ENCODE assay signal across 25 mouse cellular contexts in genomic region chr9:75916027-75916426, GRCm38 (mm10).
DNase-seq lines count a peak whose midpoint lies in the region; ATAC-seq and TF ChIP-seq lines count a peak whose summit lies in the region.
"Had no signal": no experiment of that assay in that cellular context is flagged by ENCODE, and none has a peak within 500 bp of the region (broad histone marks: within the 10 kb centered on the region; RNA-seq: fewer than 3 reads in every experiment).

No protein-coding gene starts in this region.

- H3K36me3 ChIP-seq in lung, embryonic 14.5 days (ENCODE audit: insufficient read depth): no peaks in the 10 kb centered on the region
- no peaks in the 10 kb centered on the region for H3K36me3 ChIP-seq in lung, postnatal 0 days (ENCODE audit: insufficient read depth, low read length)
- H3K36me3 ChIP-seq in embryonic facial prominence, embryonic 14.5 days (ENCODE audit: control insufficient read depth, insufficient read depth, low read length): no peaks in the 10 kb centered on the region
- no peaks in the 10 kb centered on the region for H3K36me3 ChIP-seq in kidney, embryonic 16.5 days (ENCODE audit: insufficient read depth, low read length)
- H3K36me3 ChIP-seq: hindbrain, embryonic 15.5 days; limb, embryonic 13.5 days; liver, embryonic 12.5 days; midbrain, embryonic 15.5 days; neural tube, embryonic 13.5 days had no signal

- 0 out of 2 replicates have a peak, but pooled peaks cover 4% of the 10 kb centered on the region for H3K4me1 ChIP-seq in lung, embryonic 14.5 days (ENCODE audit: insufficient read depth)
- no peaks in the 10 kb centered on the region for H3K4me1 ChIP-seq in lung, postnatal 0 days (ENCODE audit: insufficient read depth, low read depth, low read length)
- H3K4me1 ChIP-seq in embryonic facial prominence, embryonic 14.5 days (ENCODE audit: control insufficient read depth, insufficient read depth, low read length): no peaks in the 10 kb centered on the region
- no peaks in the 10 kb centered on the region for H3K4me1 ChIP-seq in kidney, embryonic 16.5 days (ENCODE audit: insufficient read depth, low read length)
- H3K4me1 ChIP-seq: hindbrain, embryonic 15.5 days; liver, embryonic 12.5 days; midbrain, embryonic 15.5 days; neural tube, embryonic 13.5 days had no signal

- H3K27ac ChIP-seq in lung, embryonic 14.5 days (ENCODE audit: low read depth): no peak overlapping the region
- no peak overlapping the region for H3K27ac ChIP-seq in lung, postnatal 0 days (ENCODE audit: low read length)
- H3K27ac ChIP-seq in embryonic facial prominence, embryonic 14.5 days (replicated peaks; ENCODE audit: low read depth, low read length): no peak overlapping the region
- no peak overlapping the region for H3K27ac ChIP-seq in kidney, embryonic 16.5 days (ENCODE audit: low read length)
- H3K27ac ChIP-seq: hindbrain, embryonic 15.5 days; layer of hippocampus, adult 2 months; limb, embryonic 13.5 days; liver, embryonic 12.5 days; midbrain, embryonic 15.5 days; neural tube, embryonic 13.5 days had no signal

- no peaks in the 10 kb centered on the region for H3K9me3 ChIP-seq in lung, embryonic 14.5 days (ENCODE audit: low read depth, low read length)
- H3K9me3 ChIP-seq in lung, postnatal 0 days (ENCODE audit: low read length): no peaks in the 10 kb centered on the region
- no peaks in the 10 kb centered on the region for H3K9me3 ChIP-seq in embryonic facial prominence, embryonic 14.5 days (ENCODE audit: control insufficient read depth, low read length)
- H3K9me3 ChIP-seq in kidney, embryonic 16.5 days (ENCODE audit: low read length): no peaks in the 10 kb centered on the region
- H3K9me3 ChIP-seq: hindbrain, embryonic 15.5 days; limb, embryonic 13.5 days; liver, embryonic 12.5 days; midbrain, embryonic 15.5 days; neural tube, embryonic 13.5 days had no signal

- no peaks in the 10 kb centered on the region for H3K27me3 ChIP-seq in lung, embryonic 14.5 days (ENCODE audit: insufficient read depth, low read length)
- no peaks in the 10 kb centered on the region for H3K27me3 ChIP-seq in lung, postnatal 0 days (replicated peaks; ENCODE audit: insufficient read depth, low read length)
- no peaks in the 10 kb centered on the region for H3K27me3 ChIP-seq in embryonic facial prominence, embryonic 14.5 days (replicated peaks; ENCODE audit: control insufficient read depth, insufficient read depth, low read length)
- H3K27me3 ChIP-seq in kidney, embryonic 16.5 days (ENCODE audit: insufficient read depth, low read length): no peaks in the 10 kb centered on the region
- H3K27me3 ChIP-seq: hindbrain, embryonic 15.5 days; limb, embryonic 13.5 days; liver, embryonic 12.5 days; midbrain, embryonic 15.5 days; neural tube, embryonic 13.5 days; Patski had no signal

- H3K4me3 ChIP-seq in lung, embryonic 14.5 days (ENCODE audit: low read depth, low read length): no peak overlapping the region
- H3K4me3 ChIP-seq in lung, postnatal 0 days (ENCODE audit: low read depth, low read length): no peak overlapping the region
- no peak overlapping the region for H3K4me3 ChIP-seq in embryonic facial prominence, embryonic 14.5 days (ENCODE audit: low read depth, low read length)
- no peak overlapping the region for H3K4me3 ChIP-seq in kidney, embryonic 16.5 days (ENCODE audit: low read length)
- H3K4me3 ChIP-seq: hindbrain, embryonic 15.5 days; layer of hippocampus, adult 2 months; limb, embryonic 13.5 days; liver, embryonic 12.5 days; midbrain, embryonic 15.5 days; neural tube, embryonic 13.5 days had no signal

- peak; percentile 62 for ATAC-seq in lung, embryonic 14.5 days (ENCODE audit: insufficient read depth)
- ATAC-seq in lung, postnatal 0 days: no peak
- no peak for ATAC-seq in embryonic facial prominence, embryonic 14.5 days (ENCODE audit: low read depth)
- ATAC-seq in kidney, embryonic 16.5 days (ENCODE audit: low FRiP score, low TSS enrichment): no peak
- ATAC-seq: forebrain, embryonic 16.5 days; intestine, embryonic 16.5 days; liver, embryonic 12.5 days; midbrain, embryonic 15.5 days; Patski had no signal

- peak; percentile 28 for DNase-seq in lung, embryonic 14.5 days
- no peak for DNase-seq in lung, postnatal 0 days (ENCODE audit: low spot score)
- peak; percentile 78 for DNase-seq in embryo, embryonic 10.5 days (ENCODE audit: low spot score)
- DNase-seq in embryonic facial prominence, embryonic 14.5 days (ENCODE audit: low spot score): peak; percentile 17
- no peak for DNase-seq in frontal cortex, postnatal 14 days (ENCODE audit: low spot score in 2 of 2)
- no peak for DNase-seq in right cerebral cortex, adult 18-20 months
- DNase-seq: adrenal gland, postnatal 10 days; cerebellum, adult 9-10 months; gastrocnemius, postnatal 36 days; kidney, adult 9 months; kidney, postnatal 25 days; lung, adult 18-20 months; lung, postnatal 4 days; thymus, adult 18-20 months; thymus, postnatal 4 days had no signal

- no peak overlapping the region for H3K9ac ChIP-seq in lung, embryonic 14.5 days
- no peak overlapping the region for H3K9ac ChIP-seq in lung, postnatal 0 days (replicated peaks; ENCODE audit: low read depth)
- no peak overlapping the region for H3K9ac ChIP-seq in embryonic facial prominence, embryonic 14.5 days (ENCODE audit: low read depth, low read length)
- no peak overlapping the region for H3K9ac ChIP-seq in kidney, embryonic 16.5 days (replicated peaks; ENCODE audit: low read length)
- H3K9ac ChIP-seq: hindbrain, embryonic 15.5 days; limb, embryonic 13.5 days; liver, embryonic 12.5 days; midbrain, embryonic 15.5 days; neural tube, embryonic 13.5 days had no signal

- 8% methylated on average over 2 of the region's 2 CpGs for WGBS in lung, embryonic 14.5 days
- WGBS in lung, postnatal 0 days: 12% methylated on average over 2 of the region's 2 CpGs
- WGBS in embryonic facial prominence, embryonic 14.5 days: 18% methylated on average over 2 of the region's 2 CpGs
- WGBS in kidney, embryonic 16.5 days: 13% methylated on average over 2 of the region's 2 CpGs

- TF ChIP-seq EP300 in lung, postnatal 0 days (IDR thresholded peaks at IDR 0.05): no peak

- H3K4me2 ChIP-seq in lung, embryonic 14.5 days: no peak overlapping the region
- H3K4me2 ChIP-seq in lung, postnatal 0 days (replicated peaks; ENCODE audit: low read depth, low read length): no peak overlapping the region
- no peak overlapping the region for H3K4me2 ChIP-seq in embryonic facial prominence, embryonic 14.5 days (ENCODE audit: low read depth, low read length)
- H3K4me2 ChIP-seq in kidney, embryonic 16.5 days (replicated peaks; ENCODE audit: low read depth, low read length): no peak overlapping the region
- H3K4me2 ChIP-seq: hindbrain, embryonic 15.5 days; limb, embryonic 13.5 days; liver, embryonic 12.5 days; midbrain, embryonic 15.5 days; neural tube, embryonic 13.5 days had no signal

- no peak for TF ChIP-seq CTCF in lung, embryonic 14.5 days (IDR thresholded peaks at IDR 0.05; ENCODE audit: low read depth)
- no peak for TF ChIP-seq CTCF in lung, postnatal 0 days (IDR thresholded peaks at IDR 0.05)

Comparison
In these comparisons a context has a peak if more than half of its experiments do, and no peak if none do; other contexts are left out.
1. DNase-seq: peak in lung, embryonic 14.5 days (single experiment), embryo, embryonic 10.5 days (single experiment) and embryonic facial prominence, embryonic 14.5 days (single experiment); none in lung, postnatal 0 days (single experiment), frontal cortex, postnatal 14 days (0 of 2) and right cerebral cortex, adult 18-20 months (single experiment).